Mouse (Mus musculus) stomach, postnatal 0 days (tissue): Measurements from ENCODE around the gene Nup160.

Experiments
- CTCF ChIP-seq: IDR thresholded peaks from 2 replicates; pipeline ENCODE4 v1.5.1; 2016; ENCODE audit warnings: antibody characterized with exemption, low read depth, mild to moderate bottlenecking, moderate library complexity
- EP300 ChIP-seq: optimal IDR thresholded peaks from 2 replicates; pipeline ENCODE3; 2016; ENCODE audit warnings: antibody characterized with exemption

DNA sequence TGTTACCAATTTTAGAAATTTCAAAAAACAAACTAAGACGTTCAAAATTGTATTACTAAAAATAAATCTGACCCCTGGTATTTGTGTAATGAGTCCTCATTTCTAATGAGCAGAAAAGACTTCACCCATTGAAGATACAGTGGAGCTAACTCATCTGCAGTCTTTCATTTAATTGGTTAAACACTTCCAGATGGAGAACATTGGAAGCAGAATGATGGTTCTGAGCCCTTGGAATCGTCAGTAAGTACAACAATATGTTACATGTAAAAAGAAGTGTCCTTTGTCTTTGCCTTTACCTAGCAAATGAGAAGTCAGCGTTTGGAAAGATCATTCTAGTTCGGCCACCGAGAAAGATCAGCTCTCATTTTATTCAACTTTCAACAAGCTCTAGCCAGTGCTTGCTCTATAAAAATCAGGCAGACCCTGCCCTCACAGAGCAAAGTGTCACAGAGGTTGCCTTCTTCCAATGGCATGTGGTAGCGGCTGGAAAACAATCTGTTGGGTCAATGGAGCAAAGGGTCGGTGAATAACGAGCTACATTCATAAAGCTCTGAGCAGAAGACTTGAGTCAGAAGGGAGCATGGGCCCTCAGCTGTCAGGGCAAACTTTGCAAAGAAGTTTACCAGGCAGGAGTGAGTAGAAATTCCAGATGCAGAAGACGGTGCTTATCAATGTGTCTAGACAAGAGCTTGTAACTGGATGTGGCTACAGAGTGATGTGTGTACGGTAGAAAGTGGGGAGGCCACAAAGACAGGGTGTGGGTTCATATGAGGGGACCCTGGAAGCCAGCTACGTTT lies 10.2 kb upstream of the Nup160 start:
- no peak for TF ChIP-seq CTCF
- no peak for TF ChIP-seq EP300
